Mouse (Mus musculus) adipose tissue, adult 10 weeks (tissue): ENCODE results near the gene Klhl4. TPM values are rescaled to one million over a fixed set of nuclear protein-coding genes. Genes with fewer than 3 reads are reported as not detected.

Source experiments
- polyA plus RNA-seq: library from polyadenylated mRNA; stranded (reverse); fragments of 350-450 nt; fragmentation: Illumina TruSeq; extraction: RNeasy Lipid Tissue Mini Kit (QIAGEN cat#74804); gene quantifications from one replicate; pipeline ENCODE4 v1.2.3, GENCODE M21; 2014; ENCODE audit warnings: low read depth, low replicate concordance

Klhl4 gene
- polyA plus RNA-seq = 2.4 TPM

DNA sequence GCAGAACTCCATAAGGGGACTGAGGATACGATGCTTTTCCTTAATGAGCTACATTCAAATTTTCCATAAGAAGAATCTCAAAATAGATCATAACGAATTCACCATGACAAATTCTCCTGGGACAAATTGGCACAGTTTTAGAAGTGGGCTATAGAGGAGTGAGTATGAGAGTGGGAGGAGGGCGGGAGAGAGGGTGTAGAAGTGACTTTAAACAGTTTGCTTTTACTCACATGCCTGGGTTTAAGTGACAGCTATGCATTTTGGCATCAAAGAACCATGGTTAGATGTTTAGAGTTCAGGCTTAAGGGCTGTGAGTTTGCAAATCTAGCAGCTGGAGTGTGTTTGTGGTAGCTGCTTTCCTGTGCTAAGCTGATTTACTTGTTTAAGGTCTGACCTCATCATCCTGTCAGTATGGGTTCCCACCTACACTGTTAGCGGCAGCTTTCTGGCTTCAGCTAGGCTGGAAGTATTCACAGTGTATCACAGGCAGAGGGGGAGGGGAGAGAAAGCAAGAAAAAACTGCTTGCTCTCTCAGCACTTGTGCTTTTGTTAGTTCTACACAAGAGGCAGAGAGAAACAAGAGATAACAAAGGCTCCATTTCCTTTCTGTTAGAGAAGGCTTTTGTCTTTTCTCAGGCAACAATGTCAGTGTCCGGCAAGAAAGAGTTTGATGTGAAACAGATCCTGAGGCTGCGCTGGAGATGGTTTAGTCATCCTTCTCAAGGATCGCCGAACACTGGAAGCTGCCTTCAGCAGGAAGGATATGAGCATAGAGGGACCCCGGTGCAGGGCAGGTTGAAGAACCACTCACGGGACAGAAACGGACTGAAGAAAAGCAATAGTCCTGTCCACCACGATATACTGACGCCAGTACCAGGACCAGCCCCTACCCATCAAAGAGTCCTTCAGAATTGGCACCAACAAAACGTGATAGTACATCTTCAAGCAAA lies at the start of gene Klhl4:
Gene Klhl4 (plus strand): TSS at position 552 of the 950 bp plus-strand sequence.

